Mouse (Mus musculus) sigmoid colon, adult 10 weeks (tissue): ENCODE results near the gene Vmn2r-ps159. TPM values are rescaled to one million over a fixed set of nuclear protein-coding genes. Genes with fewer than 3 reads are reported as not detected.

ENCODE experiments used
- polyA plus RNA-seq: library from polyadenylated mRNA; stranded (reverse); fragments of 350-450 nt; fragmentation: Illumina TruSeq; extraction: RNeasy Lipid Tissue Mini Kit (QIAGEN cat#74804); gene quantifications from one replicate; pipeline ENCODE4 v1.2.3, GENCODE M21; 2014; ENCODE audit warnings: low read depth, low replicate concordance

Vmn2r-ps159 gene
- not detected for polyA plus RNA-seq

GRCm38 (mm10) chr4:156330803-156331202 is at the start of gene Vmn2r-ps159:
Gene Vmn2r-ps159 (plus strand): TSS chr4:156331103.

Other genes starting within 250 kb of the Vmn2r-ps159 start
- 3.6 TPM for gene 9430015G10Rik, start 221.1 kb upstream of the Vmn2r-ps159 start, polyA plus RNA-seq
- gene Rnf223, start 200.6 kb upstream of the Vmn2r-ps159 start, polyA plus RNA-seq = not detected
- gene Agrn, start 133.6 kb upstream of the Vmn2r-ps159 start, polyA plus RNA-seq = 12.3 TPM
- gene Isg15, start 130.3 kb upstream of the Vmn2r-ps159 start, polyA plus RNA-seq = not detected
- gene AW011738, start 127.8 kb upstream of the Vmn2r-ps159 start, polyA plus RNA-seq = 0.32 TPM
- gene Perm1, start 115.2 kb upstream of the Vmn2r-ps159 start, polyA plus RNA-seq = not detected
- 8.4 TPM for gene Plekhn1, start 96.2 kb upstream of the Vmn2r-ps159 start, polyA plus RNA-seq
- gene Noc2l, start 95.1 kb upstream of the Vmn2r-ps159 start, polyA plus RNA-seq = 5.9 TPM
- not detected for gene Samd11, start 75.4 kb upstream of the Vmn2r-ps159 start, polyA plus RNA-seq